Mouse (Mus musculus) midbrain, embryonic 16.5 days (tissue): ENCODE measurements around the gene Stox2. TPM values are rescaled to one million over a fixed set of nuclear protein-coding genes. Genes with fewer than 3 reads are reported as not detected.

Source experiments
- ATAC-seq: fragments of 200-750 bp; cut with Nextera tagmentation; 2 replicates; pipeline ENCODE4 v1.8.0; 2017; ENCODE audit warnings: moderate TSS enrichment
- H3K27ac ChIP-seq: fragments of 300-500 bp; sonication (generic); 2 replicates; pipeline ENCODE4 v1.5.1; 2014; ENCODE audit warnings: mild to moderate bottlenecking, low read length, mixed read lengths
- H3K27me3 ChIP-seq: fragments of 300-500 bp; sonication (generic); 2 replicates; pipeline ENCODE4 v1.6.1; 2014; ENCODE audit warnings: low read depth, low read length, mixed read lengths; ENCODE audit not compliant: control insufficient read depth, insufficient read depth
- H3K36me3 ChIP-seq: fragments of 300-500 bp; sonication (generic); 2 replicates; pipeline ENCODE4 v1.6.1; 2014; ENCODE audit warnings: mild to moderate bottlenecking, low read length, moderate library complexity, mixed read lengths; ENCODE audit not compliant: control insufficient read depth, insufficient read depth
- H3K4me1 ChIP-seq: fragments of 300-500 bp; sonication (generic); 2 replicates; pipeline ENCODE4 v1.6.1; 2014; ENCODE audit warnings: mild to moderate bottlenecking, low read length, mixed read lengths; ENCODE audit not compliant: control insufficient read depth, insufficient read depth
- H3K4me2 ChIP-seq: fragments of 300-500 bp; sonication (generic); 2 replicates; pipeline ENCODE4 v1.6.1; 2014; ENCODE audit warnings: mild to moderate bottlenecking, low read length, mixed read lengths
- H3K4me3 ChIP-seq: fragments of 300-500 bp; sonication (generic); 2 replicates; pipeline ENCODE4 v1.5.1; 2014; ENCODE audit warnings: low read depth, mild to moderate bottlenecking, low read length, moderate library complexity, mixed read lengths
- H3K9ac ChIP-seq: fragments of 300-500 bp; sonication (generic); 2 replicates; pipeline ENCODE4 v1.6.1; 2014; ENCODE audit warnings: low read depth, low read length, mixed read lengths
- H3K9me3 ChIP-seq: fragments of 300-500 bp; sonication (generic); replicated peaks from 2 replicates; pipeline ENCODE4 v1.6.1; 2014; ENCODE audit warnings: mild to moderate bottlenecking, low read length, mixed read lengths; ENCODE audit not compliant: control insufficient read depth, poor library complexity, severe bottlenecking
- WGBS: fragments of 180-500 bp; shearing (Covaris S2); extraction: QIAGEN DNeasy Blood & Tissue Kit; methylation state at CpG from one replicate; pipeline ENCODE4 v1.1.7; 2014; 5-methylcytosine and 5-hydroxymethylcytosine counted together
- polyA plus RNA-seq: library from polyadenylated mRNA; unstranded; fragments of >200 nt; fragmentation: Nextera tagmentation; extraction: Ambion mirVana; gene quantifications from 2 replicates; pipeline ENCODE4 v1.2.1, GENCODE M21; 2015

Stox2 gene
- polyA plus RNA-seq, 1 experiment from 2014 or later: 37.8 TPM

DNA sequence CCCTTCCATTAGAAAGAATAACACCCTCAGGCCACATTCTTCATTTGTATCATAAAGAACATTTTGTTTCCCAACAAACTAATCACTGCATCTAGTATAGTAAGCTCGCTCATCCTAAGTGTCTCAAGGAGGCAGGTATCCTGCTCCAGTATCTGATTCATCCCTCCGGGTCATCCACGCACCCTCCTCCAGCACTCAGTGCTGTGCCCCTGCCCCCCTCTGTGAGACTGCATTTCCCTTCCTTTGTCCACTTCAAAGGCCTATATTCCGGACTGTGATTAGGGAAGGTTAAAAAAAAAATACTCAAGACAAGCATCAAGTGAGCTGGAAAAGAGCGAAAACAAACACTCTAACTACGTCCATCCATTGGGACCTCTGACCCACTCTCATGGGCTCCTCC, 260.8 kb downstream of the Stox2 start:
- 53% methylated on average over 6 of the region's 6 CpGs for WGBS
- peaks cover 13% of the 10 kb centered on the region for H3K36me3 ChIP-seq
- H3K27ac ChIP-seq: no peak overlapping the region
- peaks cover 10% of the 10 kb centered on the region; the same call in 1 of the 2 replicates for H3K4me1 ChIP-seq
- H3K4me3 ChIP-seq: no peak overlapping the region
- no peak for ATAC-seq
- H3K9ac ChIP-seq: no peak overlapping the region
- no peaks in the 10 kb centered on the region for H3K27me3 ChIP-seq
- H3K4me2 ChIP-seq: no peak overlapping the region
- no peaks in the 10 kb centered on the region; the same call in 1 of the 2 replicates for H3K9me3 ChIP-seq

DNA sequence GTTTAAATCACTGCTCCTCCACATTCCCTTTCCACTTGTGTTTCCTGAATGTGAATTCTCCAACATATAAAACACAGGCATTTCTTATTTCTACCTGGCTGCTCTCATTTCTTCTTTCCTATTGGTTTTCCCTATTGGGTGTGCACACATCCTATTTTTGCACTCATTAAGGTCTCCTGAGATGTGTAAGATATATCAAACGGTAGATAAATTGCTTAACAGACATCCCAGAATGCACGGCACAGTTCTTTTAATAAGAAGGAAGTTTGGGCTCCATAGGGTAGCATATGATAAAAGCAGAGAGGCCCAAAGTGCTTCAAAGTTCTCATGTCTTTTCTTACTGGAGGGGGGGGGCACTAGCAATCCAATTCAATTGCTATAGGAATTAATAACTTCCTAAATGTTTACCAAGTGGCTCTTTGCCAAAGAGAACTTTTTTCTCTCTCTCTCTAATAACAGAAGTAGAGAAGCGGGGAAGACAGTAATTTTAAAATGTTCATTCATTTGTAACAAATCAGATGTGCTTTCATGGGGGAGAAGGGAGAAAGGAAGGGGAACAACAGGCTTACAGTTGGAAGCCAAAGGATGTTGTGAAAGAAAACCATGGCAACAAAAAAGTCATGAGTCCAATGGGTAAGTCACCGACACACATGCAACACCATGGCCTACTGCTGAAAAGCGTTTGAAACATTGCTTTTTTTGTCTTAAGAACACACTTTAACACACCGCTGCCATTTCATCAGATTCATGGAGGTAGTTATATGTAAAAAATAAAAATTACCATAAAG, 263.2 kb downstream of the Stox2 start:
- no peaks in the 10 kb centered on the region for H3K27me3 ChIP-seq
- no peaks in the 10 kb centered on the region; the same call in 1 of the 2 replicates for H3K9me3 ChIP-seq
- H3K9ac ChIP-seq: no peak overlapping the region
- H3K4me2 ChIP-seq: no peak overlapping the region
- H3K27ac ChIP-seq: no peak overlapping the region
- 75% methylated on average over 6 of the region's 6 CpGs for WGBS
- ATAC-seq: no peak
- H3K4me1 ChIP-seq: peaks cover 10% of the 10 kb centered on the region; the same call in 1 of the 2 replicates
- H3K4me3 ChIP-seq: no peak overlapping the region
- peaks cover 13% of the 10 kb centered on the region for H3K36me3 ChIP-seq

DNA sequence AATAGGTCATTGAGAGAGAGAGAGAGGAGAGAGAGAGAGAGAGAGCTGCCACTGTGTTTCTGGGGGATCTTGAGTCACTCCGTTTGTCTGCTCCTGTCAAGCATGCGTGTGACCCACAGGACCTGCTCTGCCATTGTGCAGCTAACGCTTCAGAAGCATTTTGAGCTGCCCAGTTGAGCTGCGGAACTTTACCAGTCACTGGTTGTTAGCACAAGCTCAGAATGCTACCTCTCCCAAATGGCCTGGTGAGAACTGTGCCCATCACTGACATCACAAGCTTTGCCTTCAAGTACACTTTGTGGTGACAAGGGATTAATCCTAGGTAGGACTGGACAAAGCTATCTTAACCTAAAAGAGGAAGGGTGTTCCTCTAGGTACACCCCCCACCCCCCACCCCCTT, 263.9 kb downstream of the Stox2 start:
- peaks cover 11% of the 10 kb centered on the region for H3K36me3 ChIP-seq
- H3K27ac ChIP-seq: no peak overlapping the region
- WGBS: 84% methylated on average over 4 of the region's 4 CpGs
- no peak overlapping the region for H3K4me2 ChIP-seq
- ATAC-seq: no peak
- no peaks in the 10 kb centered on the region; the same call in 1 of the 2 replicates for H3K9me3 ChIP-seq
- H3K4me3 ChIP-seq: no peak overlapping the region
- H3K4me1 ChIP-seq: peaks cover 10% of the 10 kb centered on the region; the same call in 1 of the 2 replicates
- no peak overlapping the region for H3K9ac ChIP-seq
- no peaks in the 10 kb centered on the region for H3K27me3 ChIP-seq

DNA sequence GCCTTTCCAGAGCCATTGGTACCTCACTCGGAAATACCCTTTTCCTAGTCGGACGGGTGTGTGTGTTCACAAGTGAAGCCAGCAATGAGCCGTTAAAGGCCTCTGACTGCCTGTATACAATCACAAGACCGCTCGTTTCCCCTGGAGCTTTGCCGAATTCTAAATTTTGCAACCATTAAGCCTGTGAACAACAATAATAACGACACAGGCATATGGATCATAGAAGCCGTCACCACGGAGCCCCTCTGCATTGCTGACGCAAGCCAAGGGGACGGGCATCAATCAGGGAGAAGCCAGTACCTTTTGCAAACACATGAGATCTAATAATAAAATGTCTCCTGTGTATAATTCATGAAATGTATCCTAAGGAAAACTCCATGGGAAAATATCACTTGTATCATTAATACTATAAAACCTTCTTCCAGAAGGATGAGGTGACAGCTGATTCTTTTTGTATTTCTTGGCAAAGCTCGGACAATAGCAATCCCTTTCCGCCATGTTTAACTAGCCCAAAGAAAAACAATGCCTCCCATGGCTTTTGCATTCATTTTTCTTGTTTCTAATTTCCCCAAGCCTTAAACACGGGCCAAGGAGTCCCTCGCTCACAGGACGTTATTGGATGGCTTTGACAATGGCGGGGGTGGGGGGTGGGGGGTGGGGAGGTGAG, 265.0 kb downstream of the Stox2 start:
- no peak overlapping the region for H3K27ac ChIP-seq

DNA sequence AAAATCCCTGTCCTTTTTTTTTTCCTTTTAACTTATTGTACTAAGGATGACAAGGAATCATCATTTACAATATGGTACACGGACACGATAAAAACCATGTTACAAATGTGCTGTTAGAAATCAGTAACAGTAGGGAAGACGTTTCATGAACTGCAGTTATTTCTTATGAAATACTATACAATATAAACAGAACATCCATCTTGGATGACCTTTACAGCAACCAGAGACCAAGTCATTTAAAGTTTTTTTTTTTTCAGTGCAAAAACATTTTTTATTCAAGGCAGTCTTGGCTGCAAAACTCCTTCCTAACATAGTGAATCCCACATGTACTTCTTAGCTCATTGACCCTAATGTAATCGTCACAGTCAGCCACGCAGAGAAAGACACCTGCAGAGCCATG, 266.0 kb downstream of the Stox2 start:
- H3K4me1 ChIP-seq: peaks cover 10% of the 10 kb centered on the region; the same call in 1 of the 2 replicates
- no peak overlapping the region for H3K4me2 ChIP-seq
- H3K9me3 ChIP-seq: no peaks in the 10 kb centered on the region
- ATAC-seq: no peak
- no peak overlapping the region for H3K4me3 ChIP-seq
- no peak overlapping the region for H3K27ac ChIP-seq
- no peak overlapping the region for H3K9ac ChIP-seq
- no peaks in the 10 kb centered on the region for H3K27me3 ChIP-seq
- 83% methylated on average over 5 of the region's 5 CpGs for WGBS
- H3K36me3 ChIP-seq: no peaks in the 10 kb centered on the region

More for the DNA sequence above, 265.0 kb downstream of the Stox2 start:
- no peak overlapping the region for H3K4me2 ChIP-seq
- H3K9ac ChIP-seq: no peak overlapping the region
- peaks cover 10% of the 10 kb centered on the region; the same call in 1 of the 2 replicates for H3K4me1 ChIP-seq
- no peaks in the 10 kb centered on the region; the same call in 1 of the 2 replicates for H3K9me3 ChIP-seq
- no peak for ATAC-seq
- WGBS: 74% methylated on average over 18 of the region's 18 CpGs
- peaks cover 9% of the 10 kb centered on the region for H3K36me3 ChIP-seq
- no peak overlapping the region for H3K4me3 ChIP-seq
- no peaks in the 10 kb centered on the region for H3K27me3 ChIP-seq

DNA sequence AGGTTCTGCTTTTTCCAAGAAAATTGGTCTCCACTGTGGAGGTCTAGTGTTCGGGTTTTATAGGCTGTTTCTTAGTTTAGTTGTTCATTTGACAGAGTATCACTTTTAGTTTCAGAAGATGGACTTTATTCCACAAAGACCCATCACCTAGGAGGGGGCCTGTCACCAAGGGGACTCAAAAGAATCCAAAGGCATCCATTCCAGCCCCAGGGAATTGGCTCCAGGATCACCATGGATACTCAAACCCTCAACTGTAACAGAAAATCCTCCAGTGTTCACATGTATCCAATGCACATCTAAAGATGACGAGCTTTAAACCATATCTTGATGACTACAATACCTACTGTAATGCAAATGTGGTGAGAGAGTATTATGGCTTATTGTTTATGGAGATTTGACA, 267.4 kb downstream of the Stox2 start:
- no peak overlapping the region for H3K27ac ChIP-seq
- WGBS: 40% methylated on average over 2 of the region's 2 CpGs
- H3K27me3 ChIP-seq: no peaks in the 10 kb centered on the region
- H3K4me3 ChIP-seq: no peak overlapping the region
- no peak overlapping the region for H3K9ac ChIP-seq
- H3K36me3 ChIP-seq: no peaks in the 10 kb centered on the region
- ATAC-seq: 0 out of 2 replicates have a peak, but pooled peaks have one; percentile 19
- no peaks in the 10 kb centered on the region for H3K9me3 ChIP-seq
- H3K4me2 ChIP-seq: no peak overlapping the region
- H3K4me1 ChIP-seq: peaks cover 10% of the 10 kb centered on the region; the same call in 1 of the 2 replicates

DNA sequence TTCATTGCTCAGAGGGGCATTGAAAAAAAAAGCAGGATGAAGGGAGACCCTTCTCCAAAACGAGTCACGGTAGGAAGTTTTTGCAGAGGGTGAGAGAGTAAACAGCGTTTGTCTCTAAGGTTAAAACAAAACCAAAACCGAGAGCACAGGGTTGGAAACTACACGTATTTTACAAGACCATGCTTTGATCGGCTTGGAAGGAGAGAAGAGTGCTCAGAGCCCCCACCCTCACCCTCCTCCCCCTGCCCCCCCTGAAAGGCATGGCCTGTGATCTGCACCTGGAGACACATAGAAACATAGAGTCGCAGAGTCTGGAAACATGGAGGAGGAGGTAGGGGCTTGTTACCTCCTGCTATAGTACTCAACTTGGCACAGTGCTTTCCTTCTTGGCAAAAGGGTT, 272.3 kb downstream of the Stox2 start:
- ATAC-seq: no peak
- Histone ChIP-seq H3K36me3 (no peaks in the 10 kb centered on the region), H3K27ac (no peak overlapping the region), H3K9me3 (no peaks in the 10 kb centered on the region), H3K27me3 (no peaks in the 10 kb centered on the region), H3K4me1 (no peaks in the 10 kb centered on the region; the same call in 1 of the 2 replicates), H3K9ac (no peak overlapping the region), H3K4me2 (no peak overlapping the region), H3K4me3 (no peak overlapping the region)
- 76% methylated on average over 7 of the region's 7 CpGs for WGBS

DNA sequence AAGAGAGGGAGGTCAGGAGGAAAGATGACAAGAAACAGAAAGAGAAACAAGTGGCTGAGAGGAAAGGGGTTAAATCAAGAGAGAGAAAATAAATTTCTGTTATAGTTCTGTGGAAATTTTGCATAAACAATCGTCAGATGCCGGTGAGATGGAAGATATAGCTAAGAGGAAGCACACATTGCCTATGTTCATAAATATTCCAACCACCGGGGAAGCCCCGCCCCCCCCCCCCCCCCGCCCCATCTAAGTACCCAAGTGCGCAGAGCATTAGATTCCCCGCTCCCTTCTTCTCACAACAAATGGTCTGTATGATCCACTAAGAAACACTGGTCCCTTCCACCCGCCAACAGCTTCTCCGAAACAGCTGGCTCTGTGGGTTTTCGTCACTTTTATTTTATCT, 273.3 kb downstream of the Stox2 start:
- Histone ChIP-seq H3K9me3 (no peaks in the 10 kb centered on the region), H3K4me1 (no peaks in the 10 kb centered on the region), H3K9ac (no peak overlapping the region), H3K27ac (no peak overlapping the region), H3K27me3 (no peaks in the 10 kb centered on the region), H3K36me3 (peaks cover 5% of the 10 kb centered on the region; the same call in 1 of the 2 replicates), H3K4me2 (no peak overlapping the region), H3K4me3 (no peak overlapping the region)
- no peak for ATAC-seq
- 97% methylated on average over 7 of the region's 10 CpGs for WGBS

DNA sequence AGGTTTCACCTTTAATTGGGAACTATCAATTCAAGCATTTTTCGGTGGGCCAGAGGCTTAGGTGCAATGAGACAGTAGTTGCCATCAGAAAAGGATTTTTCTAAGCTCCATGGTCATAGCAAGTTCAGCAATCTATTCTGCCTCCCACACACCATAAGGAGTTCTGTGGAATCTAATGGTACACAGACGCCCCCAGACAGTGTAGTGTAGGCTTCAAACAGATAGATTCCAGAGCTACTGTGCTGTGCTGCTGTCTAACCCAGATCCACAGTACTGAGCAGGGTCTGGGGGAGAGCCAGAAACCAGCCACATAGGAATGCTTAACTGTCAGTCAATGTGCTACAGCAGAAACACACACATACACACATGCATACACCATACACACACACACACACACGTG, 285.5 kb downstream of the Stox2 start:
- H3K9me3 ChIP-seq: no peaks in the 10 kb centered on the region
- ATAC-seq: no peak
- H3K4me3 ChIP-seq: no peak overlapping the region
- H3K4me2 ChIP-seq: no peak overlapping the region
- H3K9ac ChIP-seq: no peak overlapping the region
- H3K27ac ChIP-seq: no peak overlapping the region
- WGBS: 92% methylated on average over 3 of the region's 3 CpGs
- 0 out of 2 replicates have a peak, but pooled peaks cover 2% of the 10 kb centered on the region for H3K36me3 ChIP-seq
- H3K27me3 ChIP-seq: no peaks in the 10 kb centered on the region
- no peaks in the 10 kb centered on the region for H3K4me1 ChIP-seq
